Mouse (Mus musculus) testis, adult 2 months (tissue): Measurements from ENCODE around the gene Lrmda.

Experiments
- CTCF ChIP-seq: fragments of 200-500 bp; IDR thresholded peaks from 2 replicates; pipeline ENCODE4 v1.5.1; 2012; ENCODE audit warnings: low read depth, mild to moderate bottlenecking, inconsistent platforms, low read length, moderate library complexity; ENCODE audit not compliant: control insufficient read depth, insufficient read depth, insufficient replicate concordance
- POLR2A ChIP-seq: fragments of 200-500 bp; IDR thresholded peaks from 2 replicates; pipeline ENCODE4 v1.6.1; 2012; ENCODE audit warnings: low read depth, mild to moderate bottlenecking, inconsistent platforms, low read length, moderate library complexity; ENCODE audit not compliant: control insufficient read depth

- TF ChIP-seq CTCF (no peak), POLR2A (no peak)
Measured at GRCm38 (mm10) chr14:21992321-21992885, 27.1 kb upstream of the Lrmda start.
